Mouse (Mus musculus): ENCODE measurements around the gene Srgn.

DNA sequence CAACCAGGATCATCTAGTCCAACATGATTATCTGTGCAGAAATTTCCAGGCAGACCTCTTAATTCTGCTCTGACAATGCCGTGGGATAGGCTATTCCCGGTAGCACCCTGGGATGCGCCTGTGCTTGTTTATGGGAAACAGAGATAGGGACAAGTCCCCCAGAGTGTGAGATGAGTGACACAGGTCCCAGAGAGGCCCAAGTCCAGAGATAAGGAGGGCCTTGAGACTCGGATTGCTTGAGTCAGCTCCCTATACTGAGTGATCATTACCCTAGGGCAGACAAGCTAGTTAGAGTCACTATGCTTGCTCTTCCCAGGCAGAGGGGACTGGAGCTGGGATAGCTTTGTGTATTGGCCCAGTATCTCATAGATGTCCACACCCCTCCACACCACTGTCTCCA is 5.5 kb downstream of the Srgn start:
- no peak for TF ChIP-seq CTCF (IDR thresholded peaks at IDR 0.05; ENCODE audit: borderline replicate concordance, insufficient read depth, low read depth, low read length)
- no peak for TF ChIP-seq POLR2A (IDR thresholded peaks at IDR 0.05; ENCODE audit: borderline replicate concordance, insufficient read depth, low read length)

Data from cerebellum, adult 2 months (tissue).